Mouse (Mus musculus) liver, adult (tissue): ENCODE results near the gene 2010300C02Rik.

Experiments
- GATA4 ChIP-seq: IDR thresholded peaks from 2 replicates; pipeline ENCODE4 v1.6.1; 2014; ENCODE audit warnings: mild to moderate bottlenecking, low read length; ENCODE audit not compliant: insufficient replicate concordance

The 2010300C02Rik gene

GRCm38 (mm10) chr1:37629876-37630275 is 90.0 kb downstream of the 2010300C02Rik start:
- TF ChIP-seq GATA4: no peak

DNA sequence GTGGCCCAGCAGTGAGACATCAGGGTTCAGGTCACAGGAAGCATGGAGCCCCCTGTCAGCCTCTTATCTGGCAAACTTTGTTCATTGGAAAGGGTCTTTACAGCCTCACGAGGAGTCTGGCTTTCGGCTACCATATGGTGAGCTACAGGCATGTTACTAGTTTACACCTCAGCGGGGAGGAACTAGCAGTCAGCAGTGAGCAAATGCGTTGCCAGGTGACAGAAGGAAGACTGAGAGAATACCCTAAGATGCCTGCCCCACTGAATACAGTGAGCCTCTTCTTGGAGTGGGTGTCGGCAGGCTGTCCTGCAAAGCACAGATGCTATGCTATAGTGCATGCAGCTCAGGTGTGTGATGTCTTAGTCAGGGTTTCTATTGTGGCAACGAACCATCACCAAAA is 91.1 kb downstream of the 2010300C02Rik start:
- no peak for TF ChIP-seq GATA4

GRCm38 (mm10) chr1:37624185-37624584 is 95.7 kb downstream of the 2010300C02Rik start:
- no peak for TF ChIP-seq GATA4

DNA sequence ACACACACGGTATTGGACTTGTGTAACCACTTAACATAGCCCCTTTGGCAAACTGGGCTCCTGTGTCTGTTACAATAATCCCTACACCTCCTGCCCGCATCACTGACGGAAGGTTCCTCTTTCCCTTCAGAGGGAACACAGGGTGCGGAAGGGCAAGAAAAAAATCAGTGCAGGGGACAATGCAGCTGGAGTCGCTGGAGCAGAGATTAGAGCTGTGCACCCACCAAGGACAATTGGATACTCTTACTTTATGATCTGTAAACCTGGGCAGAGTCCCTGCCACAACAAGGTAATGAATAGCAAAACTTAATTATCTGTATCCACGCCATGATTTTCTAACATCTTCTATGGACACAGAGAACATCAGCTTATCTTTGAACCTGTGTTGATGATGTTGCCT is 97.8 kb downstream of the 2010300C02Rik start:
- TF ChIP-seq GATA4: no peak

DNA sequence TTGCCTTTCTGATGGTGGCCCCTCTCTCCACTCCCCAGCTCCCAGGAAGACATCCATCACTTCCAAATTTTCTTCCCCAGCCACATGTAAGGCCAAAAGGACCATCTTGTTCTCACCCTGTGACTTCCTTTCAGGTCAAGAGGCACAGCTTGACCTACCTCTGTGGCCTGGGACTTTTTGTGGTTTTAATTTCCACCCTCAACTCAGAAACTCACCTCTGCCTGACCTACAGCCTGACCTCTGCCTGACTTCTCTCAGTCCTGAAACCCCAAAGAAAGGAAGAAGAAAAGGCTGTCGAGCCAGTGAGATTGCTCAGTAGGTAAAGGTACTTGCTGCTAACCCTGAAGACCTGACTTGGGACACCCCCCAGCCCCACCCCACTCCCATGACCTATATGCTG is 100.3 kb downstream of the 2010300C02Rik start:
- TF ChIP-seq GATA4: no peak

GRCm38 (mm10) chr1:37617047-37617446 is 102.8 kb downstream of the 2010300C02Rik start:
- TF ChIP-seq GATA4: no peak

- no peak for TF ChIP-seq GATA4
Measured at GRCm38 (mm10) chr1:37616569-37616968, 103.3 kb downstream of the 2010300C02Rik start.

DNA sequence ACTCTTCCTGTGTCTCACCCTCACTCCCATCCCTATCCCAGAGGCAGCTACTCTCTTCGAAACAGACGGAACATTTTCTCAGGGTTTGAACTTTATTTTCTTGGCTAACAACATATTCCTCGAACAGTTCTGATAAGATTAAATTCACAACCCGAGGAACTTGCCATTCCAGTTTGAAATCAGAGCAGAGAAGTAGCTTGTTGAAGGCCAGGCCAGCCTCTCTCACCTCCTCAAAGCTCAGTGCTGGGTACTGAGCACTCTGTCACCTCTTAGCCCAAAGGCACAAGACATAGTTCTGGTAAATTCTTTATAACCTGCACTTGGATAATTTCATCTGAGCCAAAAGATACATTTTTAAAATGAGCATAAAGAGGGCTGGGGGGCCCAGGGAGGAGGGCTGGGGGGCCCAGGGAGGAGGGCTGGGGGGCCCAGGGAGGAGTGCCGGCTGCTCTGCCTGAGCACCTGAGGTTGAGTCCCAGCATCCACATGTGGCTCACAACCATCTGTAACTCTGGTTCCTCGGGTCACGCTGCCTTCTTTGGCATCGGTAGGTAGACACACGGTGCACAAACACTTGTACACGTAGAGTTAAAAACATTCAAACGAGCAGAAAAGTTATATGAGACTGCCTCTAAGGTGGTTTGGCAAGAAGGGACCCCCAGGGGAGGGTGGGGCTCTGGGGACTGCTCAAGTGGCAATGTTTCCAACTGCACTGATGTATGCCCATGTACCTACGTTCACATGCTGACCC is 104.4 kb downstream of the 2010300C02Rik start:
- TF ChIP-seq GATA4: no peak

DNA sequence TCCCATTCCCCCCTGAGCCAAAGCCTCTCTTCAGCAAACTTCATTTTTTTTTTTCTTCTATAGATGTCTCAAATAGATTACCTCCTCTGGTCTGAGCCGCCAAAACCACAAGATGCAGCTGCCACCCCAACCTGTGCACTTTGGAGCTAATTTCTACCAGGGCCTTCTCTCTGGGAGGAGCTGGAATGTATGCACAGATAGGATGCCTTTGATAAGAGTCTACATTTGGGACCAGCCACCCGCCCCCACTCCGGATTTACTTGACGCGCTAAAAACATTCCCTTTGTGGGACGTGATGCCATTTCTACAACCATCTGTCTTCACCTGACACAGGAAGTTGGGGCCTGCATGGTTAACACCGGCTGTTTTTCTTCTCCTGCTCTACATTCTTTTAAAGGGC is 105.0 kb downstream of the 2010300C02Rik start:
- TF ChIP-seq GATA4: no peak

GRCm38 (mm10) chr1:37614130-37614529 is 105.8 kb downstream of the 2010300C02Rik start:
- TF ChIP-seq GATA4: no peak

DNA sequence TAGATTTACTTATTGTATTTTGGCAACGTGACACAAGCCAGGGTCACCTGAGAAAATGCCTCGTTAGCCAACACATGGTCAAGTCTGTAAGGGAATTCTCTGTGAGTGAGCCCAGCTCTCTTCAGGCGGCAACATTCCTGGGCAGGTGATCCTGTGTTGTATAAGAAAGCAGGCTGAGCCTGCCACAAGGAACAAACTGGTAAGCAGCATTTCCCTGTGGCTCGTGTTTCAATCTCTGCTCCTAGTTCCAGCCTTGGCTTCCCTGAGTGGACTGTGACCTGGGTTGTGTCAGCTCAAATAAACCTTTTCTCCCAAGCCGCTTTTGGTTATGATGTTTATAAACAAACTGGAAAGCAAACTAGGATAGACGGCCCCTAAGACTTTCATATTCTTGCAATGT is 108.9 kb downstream of the 2010300C02Rik start:
- TF ChIP-seq GATA4: no peak

DNA sequence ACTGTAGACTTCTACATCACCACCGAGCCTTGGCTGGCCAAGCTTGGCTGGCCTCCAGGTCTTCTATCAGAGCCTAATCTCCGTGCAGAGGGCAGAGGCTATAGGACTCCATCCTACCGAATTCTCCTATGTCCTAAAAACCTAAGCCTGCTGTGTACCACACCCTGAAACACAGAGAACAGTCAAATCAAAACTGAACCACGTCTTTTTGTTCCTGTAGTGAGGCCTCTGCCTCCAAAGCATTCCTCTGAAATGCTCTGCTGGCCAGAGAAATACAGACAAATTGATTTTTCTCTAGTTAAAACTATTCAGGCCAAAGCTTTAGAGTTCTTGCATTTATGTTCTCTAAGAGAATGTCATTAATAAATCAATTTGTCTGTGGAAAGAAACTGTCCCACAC is 109.6 kb downstream of the 2010300C02Rik start:
- TF ChIP-seq GATA4: no peak

GRCm38 (mm10) chr1:37603206-37603605 is 116.7 kb downstream of the 2010300C02Rik start:
- TF ChIP-seq GATA4: no peak

DNA sequence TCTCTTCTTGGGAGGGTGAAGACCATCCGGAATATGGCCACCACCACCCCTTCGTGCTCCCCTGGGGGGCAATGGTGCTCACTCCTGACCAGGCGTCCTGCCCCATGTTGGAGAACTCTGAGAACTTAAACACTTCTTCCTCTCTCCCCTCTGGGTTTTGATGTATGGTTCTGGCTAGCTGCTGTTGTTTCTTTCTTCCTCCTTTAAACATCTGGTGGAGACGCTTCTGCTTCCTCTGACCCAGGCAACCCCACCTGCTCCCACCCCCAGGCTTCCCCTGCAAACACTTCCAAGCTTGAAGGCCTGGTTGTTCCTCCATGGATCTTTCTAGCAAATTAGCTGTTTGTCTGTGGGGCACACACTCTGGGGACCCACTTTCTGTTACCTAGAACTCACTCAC is 117.6 kb downstream of the 2010300C02Rik start:
- no peak for TF ChIP-seq GATA4

DNA sequence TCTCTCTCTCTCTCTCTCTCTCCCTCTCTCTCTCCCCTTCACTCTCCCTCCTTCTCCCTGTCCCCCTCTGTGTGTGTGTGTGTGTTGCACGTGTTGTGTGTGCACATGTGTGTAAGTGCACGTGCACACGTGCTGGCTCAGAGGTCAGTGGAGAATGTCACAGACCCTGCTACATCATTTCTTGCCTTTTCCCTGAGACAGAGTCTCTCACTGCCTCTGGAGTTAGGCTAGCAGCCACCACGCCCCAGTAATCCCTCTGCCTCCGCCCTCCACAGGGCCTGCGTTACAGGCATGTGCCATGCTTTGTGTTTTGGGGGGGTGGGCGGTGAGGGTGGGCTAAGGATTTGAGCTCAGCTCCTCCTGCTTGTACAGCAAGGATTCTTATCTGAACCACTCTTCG is 118.4 kb downstream of the 2010300C02Rik start:
- no peak for TF ChIP-seq GATA4

- TF ChIP-seq GATA4: no peak
Measured at GRCm38 (mm10) chr1:37600640-37601175, 119.2 kb downstream of the 2010300C02Rik start.

DNA sequence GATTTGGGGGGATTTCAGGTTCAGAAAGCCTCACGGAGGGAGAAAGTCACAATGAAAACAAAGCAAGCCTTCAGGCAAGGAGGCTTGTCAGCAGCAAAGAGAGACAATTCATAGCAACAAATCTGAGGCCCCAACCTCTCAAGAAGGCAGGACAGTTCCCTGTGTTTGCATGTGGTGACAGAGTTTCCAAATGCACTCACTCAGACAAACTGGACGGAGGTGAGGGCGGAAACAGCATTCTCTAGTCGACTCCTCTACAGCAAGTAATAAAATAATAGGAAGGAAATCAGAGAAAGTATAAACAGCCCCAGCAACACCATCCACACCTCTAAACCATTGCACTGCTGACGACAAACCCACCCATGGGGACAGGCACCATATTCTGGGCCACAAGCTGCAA is 120.9 kb downstream of the 2010300C02Rik start:
- no peak for TF ChIP-seq GATA4
